Comparison of ENCODE assay signal across 30 mouse cellular contexts in the genomic region with DNA sequence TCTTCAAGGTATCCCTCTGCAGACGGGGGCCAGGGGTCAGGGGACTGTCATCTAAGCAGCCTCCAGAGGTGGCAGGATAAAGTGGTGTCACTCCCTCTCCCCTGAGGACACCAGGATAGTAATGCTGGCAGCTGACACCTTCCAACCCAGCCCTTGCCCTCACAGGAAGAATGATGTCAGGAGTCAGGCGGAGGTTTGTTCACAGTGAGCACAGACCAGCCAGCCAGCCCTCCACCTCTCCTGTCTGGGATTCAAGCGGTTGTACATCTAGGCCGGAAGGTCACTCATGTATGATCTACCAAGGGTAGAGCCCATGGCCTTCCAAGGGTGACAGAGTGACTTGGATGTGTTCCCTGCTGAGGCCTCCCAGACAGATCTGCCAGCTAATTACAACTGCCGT. TPM values are rescaled to one million over a fixed set of nuclear protein-coding genes. Genes with fewer than 3 reads are reported as not detected.
A peak's percentile ranks its signal among the peaks of the same experiment; 100 is the strongest.
DNase-seq lines count a peak whose midpoint lies in the region; ATAC-seq and TF ChIP-seq lines count a peak whose summit lies in the region.
"Had no signal": no experiment of that assay in that cellular context is flagged by ENCODE, and none has a peak within 500 bp of the region (broad histone marks: within the 10 kb centered on the region; RNA-seq: fewer than 3 reads in every experiment).

No protein-coding gene starts in this region.

- no peaks in the 10 kb centered on the region for H3K9me3 ChIP-seq in heart, embryonic 10.5 days
- H3K9me3 ChIP-seq in hindbrain, embryonic 11.5 days (ENCODE audit: control insufficient read depth, low read length) = no peaks in the 10 kb centered on the region
- H3K9me3 ChIP-seq in hindbrain, postnatal 0 days (ENCODE audit: low read length) = no peaks in the 10 kb centered on the region
- H3K9me3 ChIP-seq: embryonic facial prominence, embryonic 10.5 days; embryonic facial prominence, embryonic 15.5 days; forebrain, embryonic 12.5 days; hindbrain, embryonic 10.5 days; intestine, embryonic 15.5 days; limb, embryonic 10.5 days; limb, embryonic 15.5 days; liver, embryonic 13.5 days; megakaryocyte, embryonic 14.5 days; midbrain, embryonic 13.5 days had no signal

- peaks cover 5% of the 10 kb centered on the region; the same call in 1 of the 2 replicates for H3K27me3 ChIP-seq in heart, embryonic 10.5 days (ENCODE audit: insufficient read depth, poor library complexity, severe bottlenecking)
- no peaks in the 10 kb centered on the region for H3K27me3 ChIP-seq in hindbrain, embryonic 11.5 days (ENCODE audit: control insufficient read depth, insufficient read depth, low read length)
- H3K27me3 ChIP-seq in hindbrain, postnatal 0 days (ENCODE audit: insufficient read depth, low read length) = no peaks in the 10 kb centered on the region
- H3K27me3 ChIP-seq: embryonic facial prominence, embryonic 15.5 days; forebrain, embryonic 12.5 days; intestine, embryonic 15.5 days; limb, embryonic 15.5 days; liver, embryonic 13.5 days; megakaryocyte, embryonic 14.5 days; midbrain, embryonic 13.5 days had no signal

- H3K36me3 ChIP-seq in heart, embryonic 10.5 days = peaks cover 66% of the 10 kb centered on the region
- H3K36me3 ChIP-seq in hindbrain, embryonic 11.5 days (ENCODE audit: control insufficient read depth, insufficient read depth, low read length) = no peaks in the 10 kb centered on the region
- H3K36me3 ChIP-seq in hindbrain, postnatal 0 days (ENCODE audit: insufficient read depth, low read length) = peaks cover 15% of the 10 kb centered on the region; the same call in 1 of the 2 replicates

- no peak for TF ChIP-seq CTCF in hindbrain, postnatal 0 days (IDR thresholded peaks at IDR 0.05; ENCODE audit: low read depth)

- ATAC-seq in hindbrain, embryonic 11.5 days (ENCODE audit: low FRiP score) = 0 out of 2 replicates have a peak, but pooled peaks have one; percentile 13
- ATAC-seq in hindbrain, postnatal 0 days = no peak
- ATAC-seq: CD4-positive, CD25-positive, alpha-beta regulatory T cell, adult 4 months; forebrain, postnatal 0 days; hindbrain, embryonic 16.5 days; intestine, embryonic 15.5 days; lung, postnatal 0 days; midbrain, embryonic 13.5 days had no signal

- H3K27ac ChIP-seq in heart, embryonic 10.5 days = no peak overlapping the region
- H3K27ac ChIP-seq in hindbrain, embryonic 11.5 days (ENCODE audit: low read depth, low read length) = no peak overlapping the region
- H3K27ac ChIP-seq in hindbrain, postnatal 0 days = no peak overlapping the region
- H3K27ac ChIP-seq: embryonic facial prominence, embryonic 10.5 days; embryonic facial prominence, embryonic 15.5 days; forebrain, embryonic 12.5 days; hindbrain, embryonic 10.5 days; intestine, embryonic 15.5 days; limb, embryonic 10.5 days; limb, embryonic 15.5 days; liver, embryonic 13.5 days; midbrain, embryonic 13.5 days had no signal

- H3K9ac ChIP-seq in hindbrain, embryonic 11.5 days (ENCODE audit: low read depth, low read length) = no peak overlapping the region
- no peak overlapping the region for H3K9ac ChIP-seq in hindbrain, postnatal 0 days (replicated peaks; ENCODE audit: low read length)
- H3K9ac ChIP-seq: embryonic facial prominence, embryonic 15.5 days; forebrain, embryonic 12.5 days; forebrain, postnatal 0 days; intestine, embryonic 15.5 days; limb, embryonic 15.5 days; liver, embryonic 13.5 days; midbrain, embryonic 13.5 days had no signal

- H3K4me2 ChIP-seq in hindbrain, embryonic 11.5 days (replicated peaks; ENCODE audit: low read depth, low read length) = no peak overlapping the region
- H3K4me2 ChIP-seq in hindbrain, postnatal 0 days (ENCODE audit: low read depth, low read length) = no peak overlapping the region
- H3K4me2 ChIP-seq: embryonic facial prominence, embryonic 15.5 days; forebrain, embryonic 12.5 days; intestine, embryonic 15.5 days; limb, embryonic 15.5 days; liver, embryonic 13.5 days; midbrain, embryonic 13.5 days had no signal

- WGBS in heart, embryonic 10.5 days = 77% methylated on average over 5 of the region's 5 CpGs
- 81% methylated on average over 5 of the region's 5 CpGs for WGBS in hindbrain, embryonic 11.5 days
- 72% methylated on average over 5 of the region's 5 CpGs for WGBS in hindbrain, postnatal 0 days

- peak; percentile 95 for DNase-seq in heart, adult 11 months
- DNase-seq in heart, embryonic 10.5 days (ENCODE audit: low spot score) = no peak
- no peak for DNase-seq in hindbrain, embryonic 11.5 days (ENCODE audit: low spot score)
- no peak for DNase-seq in hindbrain, postnatal 0 days (ENCODE audit: low spot score)
- DNase-seq in kidney, postnatal 14 days = peak; percentile 45
- no peak for DNase-seq in kidney, postnatal 4 days
- peak; percentile 34 for DNase-seq in heart, postnatal 4 days
- no peak for DNase-seq in right cerebral cortex, adult 2 months (ENCODE audit: low spot score in 2 of 2)
- DNase-seq: cerebellum, adult 2 months; cerebellum, postnatal 25 days; forebrain, postnatal 0 days; layer of hippocampus, adult 9-11 months; liver, embryonic 13.5 days; lung, adult 18-20 months; lung, postnatal 4 days; right cerebral cortex, postnatal 14 days; thymus, postnatal 4 days had no signal

- peaks cover 45% of the 10 kb centered on the region for H3K4me1 ChIP-seq in heart, embryonic 10.5 days
- peaks cover 2% of the 10 kb centered on the region; the same call in 1 of the 2 replicates for H3K4me1 ChIP-seq in hindbrain, embryonic 11.5 days (replicated peaks; ENCODE audit: control insufficient read depth, insufficient read depth, low read length)
- no peaks in the 10 kb centered on the region; the same call in none of the 2 replicates for H3K4me1 ChIP-seq in hindbrain, postnatal 0 days (ENCODE audit: insufficient read depth, low read length)
- H3K4me1 ChIP-seq: embryonic facial prominence, embryonic 15.5 days; intestine, embryonic 15.5 days; limb, embryonic 15.5 days had no signal

- no peak overlapping the region for H3K4me3 ChIP-seq in heart, embryonic 10.5 days
- no peak overlapping the region for H3K4me3 ChIP-seq in hindbrain, embryonic 11.5 days (ENCODE audit: low read depth, low read length)
- H3K4me3 ChIP-seq in hindbrain, postnatal 0 days (ENCODE audit: low read length) = no peak overlapping the region
- H3K4me3 ChIP-seq: embryonic facial prominence, embryonic 10.5 days; embryonic facial prominence, embryonic 15.5 days; forebrain, embryonic 12.5 days; hindbrain, embryonic 10.5 days; intestine, embryonic 15.5 days; limb, embryonic 10.5 days; limb, embryonic 15.5 days; liver, embryonic 13.5 days; megakaryocyte, embryonic 14.5 days; midbrain, embryonic 13.5 days had no signal

RNA-seq across cellular contexts. Expression of a gene that starts 52.0 kb away (rescaled TPM):
- 0.73 and 0.87 TPM in 2 replicates for polyA plus RNA-seq in heart, embryonic 10.5 days (2016; fragmentation: Nextera tagmentation; extraction: Ambion mirVana)
- 4.5 and 4.7 TPM in 2 replicates for polyA plus RNA-seq in hindbrain, embryonic 11.5 days (2014; fragmentation: Nextera tagmentation; extraction: Ambion mirVana)
- 54.8 and 59.8 TPM in 2 replicates for total RNA-seq in hindbrain, postnatal 0 days (2014; rRNA removed)
- polyA plus RNA-seq in hindbrain, postnatal 0 days (2015; fragmentation: Nextera tagmentation; extraction: Ambion mirVana) = 6.0 and 6.1 TPM in 2 replicates
- 1 to 10 TPM; 1.2 to 1.6 TPM for total RNA-seq in heart, postnatal 4 days (2021)
- total RNA-seq: monocyte, adult 5-6 weeks had no signal

Comparison
In these comparisons a context has a peak if more than half of its experiments do, and no peak if none do; other contexts are left out.
1. DNase-seq: peak in heart, adult 11 months (single experiment), kidney, postnatal 14 days (single experiment) and heart, postnatal 4 days (single experiment); none in heart, embryonic 10.5 days (single experiment), hindbrain, embryonic 11.5 days (single experiment), hindbrain, postnatal 0 days (single experiment), kidney, postnatal 4 days (0 of 2) and right cerebral cortex, adult 2 months (0 of 2).